Mouse (Mus musculus): ENCODE results near the gene Hoxd9.

DNA sequence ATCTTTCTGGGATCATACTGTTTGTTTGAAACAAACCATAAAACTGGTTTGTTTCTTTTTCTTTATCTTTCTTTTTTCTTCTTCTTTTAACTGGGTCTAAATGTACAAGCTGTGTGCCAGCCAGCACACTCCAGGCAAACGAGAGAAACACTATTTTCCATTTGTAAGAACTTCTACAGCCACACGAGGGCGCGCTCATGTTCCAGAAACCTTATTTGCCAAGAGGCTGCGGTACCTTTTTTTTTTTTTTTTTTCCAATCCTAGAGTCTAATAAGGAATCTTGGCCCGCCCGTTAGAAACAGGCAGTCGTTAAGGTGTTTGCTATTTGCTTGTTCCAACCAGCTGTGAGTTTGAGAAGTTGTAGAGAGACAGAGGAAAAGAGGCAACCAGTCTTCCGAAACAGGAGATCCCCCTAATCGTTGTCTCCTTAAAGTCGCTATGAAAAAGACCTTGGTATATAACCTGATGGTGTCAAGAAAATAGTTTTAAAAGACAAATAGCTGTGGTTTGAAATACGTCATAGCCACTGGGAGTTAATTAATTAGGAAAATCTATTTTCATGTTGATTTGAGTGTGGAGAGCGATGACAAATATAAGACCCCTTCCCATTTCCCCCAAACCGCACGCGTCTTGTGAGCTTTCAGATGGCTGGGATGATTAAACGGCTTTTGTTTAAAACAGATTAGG, 11.1 kb upstream of the Hoxd9 start:
- TF ChIP-seq CTCF (IDR thresholded peaks at IDR 0.05; ENCODE audit: control insufficient read depth, insufficient read depth, insufficient read length) (no peak), USF1 (IDR thresholded peaks at IDR 0.05; ENCODE audit: low read depth) (no peak), MYOD1 (IDR thresholded peaks at IDR 0.05; ENCODE audit: control insufficient read depth, insufficient read length, low read depth) (no peak), MYOG (IDR thresholded peaks at IDR 0.05; ENCODE audit: control insufficient read depth, extremely low read depth, insufficient read length) (no peak), FOSL1 (IDR thresholded peaks at IDR 0.05; ENCODE audit: insufficient read depth, low read length, poor library complexity, severe bottlenecking) (no peak), MAX (IDR thresholded peaks at IDR 0.05) (no peak)

Data from C2C12 (cell line).